Mouse (Mus musculus) embryonic fibroblast, embryonic 13.5 days (primary cell): ENCODE data around the gene Dpp10.

Experiments
- CTCF ChIP-seq: IDR thresholded peaks from 2 replicates; pipeline ENCODE4 v1.5.1; 2011; ENCODE audit warnings: mild to moderate bottlenecking, control low read depth, low read length, moderate library complexity, borderline replicate concordance; ENCODE audit not compliant: insufficient read depth
- POLR2A ChIP-seq: IDR thresholded peaks from 2 replicates; pipeline ENCODE4 v1.6.1; 2011; ENCODE audit warnings: low read depth, mild to moderate bottlenecking, control low read depth, low read length, moderate library complexity

DNA sequence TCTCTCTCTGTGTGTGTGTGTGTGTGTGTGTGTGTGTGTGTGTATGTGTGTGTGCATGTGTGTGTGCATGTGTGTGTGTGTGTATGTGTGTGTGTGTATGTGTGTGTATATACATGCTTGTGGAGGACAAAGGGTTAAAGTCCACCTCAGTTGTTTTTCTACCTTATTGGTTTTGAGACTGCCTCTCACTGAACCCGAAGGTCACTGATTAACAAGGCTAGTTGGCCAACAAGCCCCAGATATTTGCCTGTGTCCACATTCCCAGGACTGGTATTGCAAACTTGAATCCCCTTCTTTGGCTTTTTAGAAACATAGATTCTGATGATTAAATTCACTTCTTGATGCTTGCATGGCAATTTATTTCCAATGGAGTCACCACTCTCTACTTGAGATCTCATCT, 577.6 kb downstream of the Dpp10 start:
- TF ChIP-seq POLR2A (no peak), CTCF (no peak)
